Mouse (Mus musculus): ENCODE results near the gene Rnf150.
"Not testable (repeated sequence)": the region's sequence is repeated elsewhere in the genome, so short reads cannot be mapped to it uniquely, and the experiment has no call there.

Rnf150 gene

DNA sequence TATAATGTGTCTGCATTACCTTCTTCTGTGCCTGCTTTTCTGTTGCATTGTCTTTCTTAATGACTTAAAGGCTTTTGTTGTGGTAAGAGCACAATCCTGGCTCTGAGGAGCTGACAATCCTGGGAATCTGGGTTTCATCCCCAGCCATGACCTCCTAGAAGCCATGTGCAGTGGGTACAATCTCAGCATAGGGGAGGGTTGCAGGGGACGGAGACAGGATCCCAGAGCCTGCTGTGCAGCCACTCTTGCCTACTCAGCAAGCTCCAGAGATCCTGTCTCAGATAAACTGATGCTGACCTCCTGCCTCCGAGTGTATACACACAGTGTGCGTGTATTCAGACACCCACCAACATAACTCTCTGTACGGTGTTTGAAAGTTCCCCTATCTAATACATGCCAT, 218.1 kb downstream of the Rnf150 start:
- DNase-seq, result no peak

DNA sequence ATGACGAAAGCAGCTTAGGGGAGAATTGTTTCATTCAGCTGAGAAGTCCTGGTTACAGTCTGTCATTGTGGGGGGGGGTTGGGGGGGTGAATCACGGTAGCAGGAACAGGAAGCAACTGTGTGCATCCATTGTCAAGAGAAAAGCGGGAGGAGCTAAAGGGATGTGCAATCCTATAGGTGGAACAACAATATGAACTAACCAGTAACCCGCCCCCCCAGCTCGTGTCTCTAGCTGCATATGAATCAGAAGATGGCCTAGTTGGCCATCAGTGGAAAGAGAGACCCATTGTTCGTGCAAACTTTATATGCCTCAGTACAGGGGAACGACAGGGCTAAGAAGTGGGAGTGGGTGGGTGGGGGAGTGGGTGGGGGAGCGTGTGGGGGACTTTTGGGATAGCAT, 218.7 kb downstream of the Rnf150 start:
- not testable (repeated sequence) for DNase-seq

DNA sequence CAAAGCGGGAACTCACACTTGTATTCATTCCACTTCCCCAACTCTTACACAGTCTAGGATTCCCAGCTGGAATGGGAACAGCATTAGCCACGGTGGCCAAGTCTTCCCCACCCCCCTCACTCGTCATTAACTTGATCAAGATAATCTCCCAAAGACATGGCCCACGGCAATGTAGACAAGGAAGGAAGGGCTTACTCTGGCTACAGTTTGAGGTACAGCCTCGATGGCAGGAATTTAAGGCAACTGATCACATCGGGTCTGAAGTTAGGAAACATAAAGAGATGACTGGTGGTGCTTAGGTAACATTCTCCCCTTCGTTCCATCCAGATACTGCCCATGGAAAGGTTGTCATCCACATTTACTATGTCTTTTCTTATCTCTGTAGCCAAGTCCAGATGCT, 219.1 kb downstream of the Rnf150 start:
- DNase-seq, result no peak

GRCm38 (mm10) chr8:83083452-83083851, 220.3 kb downstream of the Rnf150 start:
- no peak for DNase-seq

GRCm38 (mm10) chr8:83085581-83085980, 222.4 kb downstream of the Rnf150 start:
- DNase-seq, result no peak

GRCm38 (mm10) chr8:83086625-83087024, 223.5 kb downstream of the Rnf150 start:
- DNase-seq, result no peak

GRCm38 (mm10) chr8:83087604-83088003, 224.4 kb downstream of the Rnf150 start:
- no peak for DNase-seq

DNA sequence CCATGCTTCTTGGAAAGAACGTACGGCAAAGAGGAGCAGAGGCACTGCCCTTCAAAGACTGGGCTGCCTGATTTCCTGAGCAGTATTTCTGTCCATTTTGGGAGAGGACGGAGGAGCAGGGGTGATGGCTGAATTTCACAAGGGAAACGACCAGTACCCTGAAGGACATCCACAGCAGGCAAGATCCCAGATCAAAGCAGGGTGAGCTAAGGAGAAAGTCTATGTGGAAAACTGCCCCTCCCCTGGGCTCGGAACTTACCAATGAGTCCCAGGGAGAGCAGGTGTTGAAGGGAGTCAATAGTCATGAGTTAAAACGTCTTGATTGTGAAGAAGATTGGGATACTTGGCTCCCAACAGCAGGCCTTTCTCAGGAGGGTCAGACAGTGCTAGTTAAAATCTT, 225.0 kb downstream of the Rnf150 start:
- DNase-seq, result no peak

GRCm38 (mm10) chr8:83089336-83089986, 226.3 kb downstream of the Rnf150 start:
- peak; percentile 94 to 96 for DNase-seq

- DNase-seq, result no peak
Observed at GRCm38 (mm10) chr8:83090446-83090845, 227.3 kb downstream of the Rnf150 start.

- peak; percentile 63 to 67 for DNase-seq
Observed at GRCm38 (mm10) chr8:83100041-83100440, 236.9 kb downstream of the Rnf150 start.

- no peak for DNase-seq
Observed at GRCm38 (mm10) chr8:83102957-83103510, 239.9 kb downstream of the Rnf150 start.

DNA sequence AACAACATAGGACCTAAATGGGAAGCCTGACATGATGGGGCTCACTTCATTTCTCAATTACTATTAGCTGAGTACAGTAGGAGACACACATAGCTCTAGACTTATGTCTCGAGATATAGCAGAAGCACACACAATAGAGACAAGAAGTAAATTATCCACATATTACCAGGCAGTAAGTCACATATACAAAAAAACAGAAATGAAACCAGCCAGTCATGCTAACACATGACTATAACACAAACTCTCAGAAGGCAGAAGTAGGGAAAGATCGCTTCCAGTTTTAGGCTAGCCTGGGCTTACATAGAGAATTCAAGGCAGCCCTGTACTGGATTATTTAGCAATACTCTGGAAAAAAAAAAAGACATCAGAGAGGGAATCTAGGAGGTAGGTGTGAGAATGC, 240.8 kb downstream of the Rnf150 start:
- DNase-seq, result no peak

DNA sequence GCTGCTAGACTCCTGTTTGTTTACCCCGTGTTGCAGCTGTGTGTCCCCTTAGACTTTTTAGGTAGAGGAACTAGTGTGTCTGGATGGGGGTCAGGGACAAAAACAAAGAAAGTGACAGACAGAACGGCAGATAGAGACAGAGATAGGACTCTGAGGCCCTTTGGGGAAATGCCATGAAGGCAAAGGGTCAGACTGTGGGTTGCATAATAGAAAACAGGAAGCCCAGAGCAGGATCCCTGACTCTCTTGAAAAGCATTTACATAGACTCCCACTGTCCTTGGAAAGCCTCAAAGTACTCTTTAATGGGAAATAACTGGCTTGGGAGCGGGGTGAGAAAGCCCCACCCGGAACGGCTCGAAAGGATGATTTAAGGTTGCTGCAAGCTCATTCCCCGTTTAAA, 246.6 kb downstream of the Rnf150 start:
- DNase-seq, result no peak

GRCm38 (mm10) chr8:83110177-83110576, 247.0 kb downstream of the Rnf150 start:
- no peak for DNase-seq

- DNase-seq, result peak; percentile 7 to 19
Observed at GRCm38 (mm10) chr8:83135086-83135485, 271.9 kb downstream of the Rnf150 start.

DNA sequence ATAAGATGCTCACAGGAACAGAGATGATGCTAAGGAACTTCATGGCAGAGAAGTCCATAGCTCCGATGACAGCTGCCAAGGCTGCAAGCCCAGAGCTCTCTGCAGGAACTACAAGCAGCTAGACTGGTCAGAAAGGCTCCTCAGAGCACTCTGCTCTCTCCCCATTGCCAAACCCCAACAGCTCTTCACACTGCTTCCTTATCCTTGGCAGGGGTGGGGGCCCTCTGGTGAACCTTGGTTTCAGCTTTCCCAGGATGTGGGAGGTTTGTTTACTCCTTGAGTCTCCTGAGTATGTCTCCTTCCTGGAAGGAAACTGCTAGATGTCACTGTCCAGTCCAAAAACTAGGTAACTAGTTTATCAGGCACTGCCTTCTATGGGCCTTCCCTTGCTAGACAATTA, 276.9 kb downstream of the Rnf150 start:
- peak; percentile 9 to 14 for DNase-seq

DNA sequence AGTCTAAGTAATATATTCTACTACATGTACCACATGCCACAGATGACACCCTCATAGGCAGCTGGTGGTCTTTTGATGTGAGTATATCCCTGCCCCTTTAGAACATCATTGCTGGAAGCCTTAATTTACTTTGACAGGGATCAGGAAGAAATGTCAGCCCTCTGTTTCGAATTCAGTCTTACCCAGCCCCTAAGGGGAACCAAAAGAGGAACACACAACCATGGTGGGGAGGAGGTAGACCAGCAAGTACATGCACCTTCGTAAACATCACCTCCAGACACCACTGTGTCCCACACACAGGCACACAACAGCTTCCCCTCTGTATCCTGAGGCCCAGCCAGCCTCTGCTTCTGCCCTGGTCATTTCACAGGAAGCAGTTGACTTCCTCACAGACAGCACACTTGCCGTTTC, 277.6 kb downstream of the Rnf150 start:
- DNase-seq, result no peak

Data from cerebellum, postnatal 14 days (tissue).